15 mouse cellular contexts compared by ENCODE assay signal in genomic region chr2:77105006-77105715, GRCm38 (mm10).
"Had no signal": no experiment of that assay in that cellular context is flagged by ENCODE, and none has a peak within 500 bp of the region (broad histone marks: within the 10 kb centered on the region; RNA-seq: fewer than 3 reads in every experiment).

No protein-coding gene starts in this region.

- H3K4me1 ChIP-seq: intestine, embryonic 15.5 days; kidney, embryonic 15.5 days; liver, embryonic 13.5 days; megakaryocyte, embryonic 14.5 days; midbrain, embryonic 10.5 days had no signal

- ATAC-seq: intestine, embryonic 15.5 days had no signal

- H3K27ac ChIP-seq: intestine, embryonic 15.5 days; kidney, embryonic 15.5 days; left cerebral cortex, adult 2 months; liver, embryonic 13.5 days; macrophage; midbrain, embryonic 10.5 days had no signal

- H3K27me3 ChIP-seq: intestine, embryonic 15.5 days; kidney, embryonic 15.5 days; liver, embryonic 13.5 days; megakaryocyte, embryonic 14.5 days had no signal

- H3K4me3 ChIP-seq: intestine, embryonic 15.5 days; kidney, embryonic 15.5 days; left cerebral cortex, adult 2 months; liver, embryonic 13.5 days; megakaryocyte, embryonic 14.5 days; midbrain, embryonic 10.5 days had no signal

- H3K9ac ChIP-seq: intestine, embryonic 15.5 days; kidney, embryonic 15.5 days; liver, embryonic 13.5 days had no signal

- H3K4me2 ChIP-seq: intestine, embryonic 15.5 days; kidney, embryonic 15.5 days; liver, embryonic 13.5 days had no signal

- DNase-seq: kidney, adult 11 months; kidney, adult 8-10 months; kidney, postnatal 10 days; kidney, postnatal 36 days; layer of hippocampus, postnatal 36 days; liver, embryonic 13.5 days; midbrain, embryonic 14.5 days; thymus, adult 18-20 months; thymus, postnatal 4 days had no signal

- H3K9me3 ChIP-seq: intestine, embryonic 15.5 days; kidney, embryonic 15.5 days; liver, embryonic 13.5 days; midbrain, embryonic 10.5 days had no signal

- H3K36me3 ChIP-seq: intestine, embryonic 15.5 days; kidney, embryonic 15.5 days; liver, embryonic 13.5 days; midbrain, embryonic 10.5 days had no signal
